Mouse (Mus musculus) heart, adult 18-20 months (tissue): Measurements from ENCODE around the gene Cenpp. TPM values are rescaled to one million over a fixed set of nuclear protein-coding genes. Genes with fewer than 3 reads are reported as not detected.
"Not testable (repeated sequence)": the region's sequence is repeated elsewhere in the genome, so short reads cannot be mapped to it uniquely, and the experiment has no call there.

ENCODE experiments used
- DNase-seq, 2 experiments: peaks; one replicate each; pipeline ENCODE4 v3.0.0; 2021 to 2022; ENCODE audit warnings: mixed read lengths in 1 of 2
- total RNA-seq, 2 experiments: library from RNA; stranded (reverse); gene quantifications; 2 replicates each; pipeline ENCODE4 v1.2.3; 2021

Cenpp gene
- total RNA-seq, 2 experiments from 2014 or later, result 2.4 to 2.8 TPM

DNA sequence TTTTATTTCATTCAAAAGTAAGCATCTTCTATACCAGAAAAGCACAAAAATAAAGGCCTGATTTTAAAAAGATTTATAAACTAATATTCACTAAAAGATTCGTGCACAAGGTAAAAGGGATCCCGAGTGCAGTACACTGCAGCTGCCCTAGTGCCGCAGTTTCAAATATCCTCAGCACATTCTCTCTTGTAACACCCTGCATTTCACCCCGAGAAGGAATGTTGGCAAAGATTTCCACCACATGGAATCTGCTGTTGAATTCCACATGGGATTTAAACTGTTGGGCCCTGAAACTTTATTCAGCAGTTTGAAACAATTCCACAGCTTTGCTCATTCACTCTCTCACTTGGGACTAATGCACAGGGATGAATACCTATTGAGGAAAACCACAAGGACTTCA, 44.9 kb downstream of the Cenpp start, which contains the start of gene Ogn:
TSS of gene Ogn (plus strand) at position 333 of the 400 bp plus-strand sequence.
- peak; percentile 77 to 81 for DNase-seq

DNA sequence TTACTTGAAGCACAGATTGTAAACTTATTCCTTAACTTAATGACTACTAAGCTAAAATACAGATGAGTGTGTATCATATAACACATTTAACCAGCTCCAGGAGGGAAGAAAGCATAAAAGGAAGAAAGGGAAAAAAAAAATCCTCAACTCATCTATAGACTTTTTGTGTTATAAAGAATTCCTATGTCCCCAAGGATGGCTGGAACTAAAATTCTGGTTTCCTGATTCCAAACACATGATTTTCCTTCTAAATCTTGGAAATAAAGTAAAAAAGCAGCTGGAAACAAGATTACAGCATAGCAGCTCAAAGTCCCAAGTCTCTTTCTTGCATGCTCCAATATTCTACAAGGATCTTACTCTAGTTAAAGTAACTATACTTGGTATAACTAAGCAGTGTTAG, 49.0 kb downstream of the Cenpp start:
- no peak for DNase-seq

DNA sequence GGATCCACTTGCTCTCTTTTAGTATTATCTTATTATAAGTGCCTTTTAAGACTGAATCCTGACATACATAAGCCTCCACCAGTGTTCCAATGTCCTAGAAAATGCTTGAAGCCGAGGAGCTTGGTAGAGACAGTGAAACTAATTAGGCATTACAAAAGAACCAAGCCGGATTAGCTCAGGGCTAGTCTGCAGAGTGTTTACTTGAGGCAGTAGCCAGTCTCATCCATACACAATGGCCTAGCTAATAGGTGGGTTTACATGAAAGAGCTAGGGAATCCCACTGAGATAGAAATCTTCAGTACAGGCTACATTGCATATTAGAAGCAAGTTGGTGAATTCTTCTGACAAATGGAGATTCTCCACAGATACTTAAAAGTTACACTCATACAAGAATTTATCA, 50.0 kb downstream of the Cenpp start:
- DNase-seq, result not testable (repeated sequence)

DNA sequence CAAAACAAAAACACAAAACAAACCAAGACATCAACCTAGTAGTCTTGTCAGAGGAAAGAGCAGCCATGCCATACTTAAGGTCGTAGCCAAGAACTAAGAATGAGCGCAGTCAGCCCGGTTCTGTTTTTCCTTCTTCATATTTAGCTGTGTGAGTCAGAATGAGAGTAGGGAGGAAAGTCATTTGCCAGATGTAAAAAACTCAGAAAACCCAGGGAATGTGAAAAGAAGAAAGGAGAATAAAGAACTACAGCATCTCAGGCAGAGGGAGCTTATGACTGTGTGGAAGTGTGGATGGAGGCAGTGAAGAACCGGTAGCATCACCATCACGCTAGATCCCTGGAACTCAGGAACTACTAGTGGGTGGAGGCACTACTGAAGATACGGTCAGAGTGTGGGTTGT, 66.5 kb downstream of the Cenpp start:
- DNase-seq, result no peak

DNA sequence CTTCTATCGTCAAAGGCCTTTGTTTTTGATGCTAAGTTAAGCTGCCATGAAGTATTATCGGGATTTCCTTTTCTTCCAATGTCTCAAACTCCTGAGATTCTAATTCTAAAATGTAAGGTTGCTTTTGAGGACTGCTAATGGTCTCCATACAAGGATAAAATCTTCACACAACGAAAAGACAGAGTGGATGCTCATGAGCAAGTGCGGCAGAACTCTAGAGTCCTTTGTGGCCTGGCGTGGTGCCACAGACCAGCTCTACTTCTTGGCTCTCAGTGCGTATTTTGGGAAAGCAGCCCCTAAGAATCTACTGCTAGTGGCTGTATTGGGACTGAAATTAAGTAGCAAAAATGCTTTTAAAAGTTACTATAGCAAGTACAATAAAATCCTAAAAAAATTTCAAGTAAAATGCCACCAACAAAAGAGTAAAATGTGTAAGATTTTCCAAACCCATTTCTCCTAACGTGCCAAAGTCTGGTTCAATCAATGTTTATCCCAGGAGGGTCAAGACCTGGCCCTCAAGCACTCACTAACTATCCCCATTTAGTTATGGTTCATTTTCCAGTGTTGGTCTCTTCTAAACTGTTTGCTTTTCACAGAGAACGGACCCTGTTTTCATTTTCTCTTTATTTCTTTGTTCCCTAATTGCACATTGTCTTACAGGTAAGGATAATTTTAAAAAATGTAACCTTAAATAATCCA, 68.1 kb downstream of the Cenpp start:
- DNase-seq, result peak in 1 of 2 experiments; percentile 27

DNA sequence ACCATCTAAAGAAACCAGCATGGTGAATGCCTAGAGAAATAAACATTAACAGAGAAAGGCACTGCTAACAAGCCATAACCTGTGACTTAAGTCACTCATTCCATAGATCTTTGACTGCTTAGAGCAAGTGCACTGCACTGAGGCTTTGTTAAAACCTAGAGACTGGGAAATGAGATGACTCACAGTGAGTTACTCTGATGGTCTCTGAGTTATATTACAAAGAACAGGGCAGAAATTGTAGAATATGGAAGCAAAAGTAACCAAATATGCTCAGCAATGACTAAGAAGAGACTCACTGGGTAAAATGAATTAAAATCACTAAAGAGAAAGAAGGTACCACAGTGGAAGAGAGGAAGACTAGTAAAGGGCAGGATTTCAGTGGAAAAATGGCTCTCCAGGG, 68.7 kb downstream of the Cenpp start:
- no peak for DNase-seq

DNA sequence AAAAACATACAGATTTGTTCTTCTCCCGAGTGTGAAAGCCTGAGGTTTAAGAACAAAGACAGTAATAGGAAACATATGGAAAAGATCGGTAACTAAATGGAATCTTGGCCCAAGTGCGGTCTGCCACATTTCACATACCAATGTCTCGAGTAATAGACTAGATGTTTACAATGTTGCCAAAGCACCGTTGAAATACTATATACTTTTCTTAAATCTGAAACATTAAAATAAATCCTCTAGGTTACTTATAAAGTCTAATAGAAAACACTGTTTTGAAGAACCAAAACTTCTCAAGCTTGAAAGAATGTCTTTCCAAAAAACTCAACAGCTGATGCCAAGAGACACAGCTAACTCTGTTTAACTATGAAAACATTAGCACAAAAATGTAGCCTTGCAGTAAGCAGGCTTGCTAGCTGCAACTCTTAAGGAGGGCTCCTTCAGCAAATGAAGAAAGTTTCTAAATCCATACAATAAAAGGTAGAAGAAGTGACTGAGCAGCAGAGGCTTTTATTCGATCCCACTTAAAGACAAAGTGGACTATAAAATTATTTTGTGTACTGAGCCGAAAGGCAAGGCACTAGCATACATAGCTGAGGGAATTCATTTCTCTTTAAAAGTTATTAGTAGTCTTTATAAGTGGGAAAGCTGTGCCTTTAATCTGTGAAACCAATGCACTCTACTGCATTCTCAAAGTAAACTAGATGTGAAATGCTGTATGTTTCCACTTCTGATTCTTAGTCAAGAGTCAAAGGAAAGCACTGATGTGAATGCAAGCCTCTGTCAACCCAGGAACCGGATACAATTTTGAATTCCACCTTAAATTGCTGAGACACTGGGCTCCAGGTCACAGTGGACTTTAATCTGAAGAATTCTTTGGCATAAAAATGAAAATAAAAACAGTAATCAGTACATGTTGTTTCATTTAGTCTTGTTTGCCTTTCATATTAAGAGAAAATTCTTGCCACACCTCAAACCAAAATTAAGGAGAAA, 70.7 kb downstream of the Cenpp start, which contains the start of gene Omd:
TSS of gene Omd (plus strand) at position 922 of the 990 bp plus-strand sequence.
- DNase-seq, result peak; percentile 47 to 52

DNA sequence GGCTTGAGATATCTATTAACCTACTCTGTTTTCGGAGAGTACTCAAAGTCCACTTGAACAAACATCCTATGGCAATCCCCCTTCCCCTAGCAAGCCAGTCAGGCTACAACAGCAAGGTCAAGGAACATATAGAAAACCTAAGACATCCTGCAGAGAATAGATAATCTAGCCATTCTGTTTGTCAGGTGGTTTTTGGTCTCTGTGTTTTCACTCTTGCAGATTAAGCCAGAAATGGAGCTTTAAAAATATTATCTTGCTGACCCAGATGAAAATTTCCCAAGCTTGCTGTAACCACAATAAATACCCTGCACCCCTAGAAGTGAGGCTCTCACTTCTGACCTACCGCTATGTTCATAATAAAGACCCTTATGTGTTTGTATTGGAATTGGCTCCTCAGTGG, 81.2 kb downstream of the Cenpp start:
- DNase-seq, result no peak

DNA sequence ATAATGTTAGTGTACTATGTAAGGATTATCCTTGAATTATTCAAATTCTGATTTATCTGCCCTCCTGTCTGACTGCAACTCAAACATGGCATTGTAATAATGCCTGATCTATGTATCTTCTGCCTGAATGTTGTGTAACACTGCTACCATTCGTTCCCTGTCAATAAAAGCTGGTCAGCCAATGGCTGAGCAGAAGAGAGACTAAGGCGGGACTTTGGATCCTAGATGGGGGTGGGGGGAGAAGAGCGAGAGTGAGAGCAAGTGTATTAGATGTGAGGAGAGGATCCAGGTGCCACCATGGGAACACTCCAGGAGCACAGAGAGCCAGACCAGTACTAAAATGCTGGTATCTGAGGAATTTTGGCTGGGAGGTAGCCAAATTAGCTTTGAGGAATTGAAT, 82.2 kb downstream of the Cenpp start:
- DNase-seq, result no peak

DNA sequence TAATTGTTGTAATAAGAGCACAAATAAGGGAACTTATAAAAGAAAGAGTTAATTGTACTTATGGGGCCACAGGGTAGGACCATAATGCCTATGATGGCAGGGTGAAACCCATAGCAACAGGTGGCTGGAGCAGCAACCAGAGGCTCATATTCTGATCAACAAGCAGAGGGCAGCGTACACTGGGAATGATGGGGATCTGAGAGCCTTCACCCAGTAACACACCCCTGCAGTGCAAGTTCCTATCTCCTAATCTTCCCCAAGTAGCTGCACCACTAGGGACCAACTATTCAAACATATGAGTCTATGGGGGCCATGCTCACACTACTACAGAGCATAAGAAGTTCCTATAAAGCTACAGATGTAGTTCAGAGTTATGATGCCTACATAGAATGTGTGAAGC, 88.2 kb downstream of the Cenpp start:
- no peak for DNase-seq

DNA sequence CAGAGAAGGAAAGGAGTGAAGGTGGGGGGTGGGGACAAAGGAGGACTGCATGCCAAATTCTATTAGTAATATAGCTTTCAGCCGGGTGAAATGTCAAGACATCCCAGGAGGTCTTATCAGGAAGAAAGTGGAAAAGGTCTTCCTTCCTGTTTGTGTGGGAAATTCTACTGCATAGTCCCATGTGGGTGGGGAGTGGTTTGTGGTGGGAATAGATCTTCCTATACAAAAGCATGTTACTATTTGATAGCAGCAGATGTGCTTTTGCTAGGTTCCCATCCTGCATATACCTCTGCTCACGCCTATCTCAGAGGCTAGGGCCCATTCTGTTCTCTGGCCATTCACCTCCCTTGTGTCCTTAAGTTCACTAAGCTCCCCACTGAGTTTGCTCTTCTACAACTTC, 91.7 kb downstream of the Cenpp start:
- no peak for DNase-seq

DNA sequence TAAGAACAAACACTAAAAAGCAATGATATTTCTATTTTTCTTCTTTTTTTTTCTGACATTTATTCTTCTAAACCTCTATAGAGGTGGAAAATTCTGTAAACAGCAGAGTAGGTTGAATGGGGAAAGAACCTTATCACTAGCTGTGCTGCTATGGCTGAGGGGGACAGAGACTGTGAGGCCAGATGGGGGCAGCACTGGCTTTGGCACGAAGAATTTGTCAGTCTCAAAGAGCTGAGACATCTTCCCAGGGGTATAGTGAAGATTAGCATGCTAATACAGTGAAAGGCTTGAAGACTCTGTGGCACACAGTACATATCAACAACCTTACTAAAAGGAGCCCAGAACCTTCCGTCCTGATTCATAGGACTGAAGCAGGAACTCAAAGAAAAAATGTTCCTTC, 93.4 kb downstream of the Cenpp start:
- DNase-seq, result peak; percentile 59 to 69

DNA sequence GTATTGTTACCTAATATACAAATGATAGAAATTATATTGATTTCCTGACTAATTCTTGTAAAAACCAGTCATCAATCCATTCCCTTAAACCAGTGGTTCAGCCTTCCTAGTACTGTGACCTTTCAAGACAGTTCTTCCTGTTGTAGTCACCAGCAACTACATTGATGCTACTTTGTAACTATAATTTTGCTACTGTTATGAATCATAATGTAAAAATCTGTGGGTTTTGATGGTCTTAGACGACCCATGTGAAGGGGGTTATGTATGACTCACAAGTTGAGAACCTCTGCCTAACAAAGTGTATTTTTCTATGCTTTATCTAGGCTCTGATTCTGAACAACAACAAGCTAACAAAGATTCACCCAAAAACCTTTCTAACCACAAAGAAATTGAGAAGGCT, 95.7 kb downstream of the Cenpp start:
- no peak for DNase-seq

DNA sequence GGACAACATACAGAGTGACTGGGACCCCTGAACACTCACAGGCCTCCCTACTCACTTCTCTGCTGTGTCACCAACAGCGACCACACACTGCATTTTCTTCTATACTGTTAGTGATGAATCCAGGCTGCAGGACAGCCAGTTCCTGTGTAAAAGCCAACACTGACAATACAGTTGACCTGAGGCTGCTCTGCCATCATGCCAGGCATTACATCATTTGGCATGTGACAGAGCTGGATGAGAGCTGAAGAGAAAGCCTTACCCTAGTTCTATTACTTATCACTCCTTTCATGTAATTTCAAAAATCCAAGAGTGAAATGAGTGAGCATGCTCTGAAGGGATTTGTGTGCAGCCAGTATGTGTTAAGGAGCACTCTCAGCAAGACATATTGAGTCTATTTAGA, 96.4 kb downstream of the Cenpp start:
- peak; percentile 58 to 59 for DNase-seq

DNA sequence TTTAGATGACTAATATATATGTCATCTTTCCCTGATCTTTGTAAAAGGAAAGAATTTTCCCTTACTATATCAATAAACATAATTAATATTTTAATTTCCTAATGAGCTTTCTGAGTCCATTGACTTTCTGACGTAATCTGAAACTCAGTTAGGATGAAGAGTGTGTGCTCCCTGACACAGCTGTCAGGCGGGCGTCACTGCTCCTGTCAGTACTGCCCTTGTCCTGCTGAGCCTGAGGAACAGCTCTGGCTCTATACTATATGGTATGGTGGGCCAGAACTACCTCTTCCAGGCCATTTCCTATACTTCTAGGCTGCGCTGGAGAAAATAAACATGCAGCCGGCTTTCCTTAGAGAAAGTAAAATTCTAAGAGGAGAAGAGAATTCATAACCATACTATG, 98.1 kb downstream of the Cenpp start:
- no peak for DNase-seq

DNA sequence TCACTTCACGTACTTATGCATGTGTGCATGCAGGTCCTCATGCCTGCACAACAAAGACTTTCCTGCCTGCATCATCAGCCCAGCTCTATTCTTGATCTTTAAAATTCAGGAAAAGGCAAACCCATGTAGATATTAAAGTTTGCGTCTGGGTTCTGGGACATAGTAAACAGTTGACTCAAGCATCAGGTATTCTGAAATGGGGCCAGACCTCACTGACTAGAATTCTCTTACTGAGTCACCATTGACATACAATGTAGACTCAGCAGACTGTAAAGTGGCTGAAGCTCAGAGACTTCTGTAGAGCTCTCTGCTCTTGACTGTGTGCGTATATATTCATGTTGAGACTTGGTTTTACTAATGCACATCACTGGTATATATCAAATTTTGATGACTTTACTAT, 103.0 kb downstream of the Cenpp start:
- no peak for DNase-seq

DNA sequence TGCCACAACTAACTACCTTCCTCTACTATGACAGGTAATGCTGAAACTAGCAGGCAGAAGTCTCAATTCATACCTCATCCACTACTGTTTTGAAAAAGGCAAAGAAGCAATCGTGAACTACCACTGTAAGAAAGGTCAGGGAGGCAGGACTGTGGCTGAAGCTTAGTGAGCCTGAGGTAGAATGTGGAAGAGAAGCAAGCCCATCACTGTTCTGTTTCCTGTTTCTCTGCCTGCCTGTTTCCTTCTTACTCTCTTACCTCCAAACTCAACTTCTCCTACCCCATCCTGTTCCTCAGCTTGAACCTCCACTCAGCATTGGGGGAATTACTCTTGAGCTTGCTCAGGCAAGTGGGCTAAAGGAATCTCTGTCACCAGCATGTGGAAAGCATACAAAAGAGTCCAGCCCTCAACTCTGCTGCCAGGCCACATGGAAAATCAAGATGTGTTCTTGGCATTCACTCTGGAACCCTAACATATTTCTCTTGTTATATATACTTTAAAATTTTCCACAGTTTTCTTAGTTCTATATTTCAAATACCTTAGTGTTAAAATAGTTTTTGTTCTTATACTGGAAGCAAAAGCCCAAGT, 104.9 kb downstream of the Cenpp start:
- DNase-seq, result no peak

DNA sequence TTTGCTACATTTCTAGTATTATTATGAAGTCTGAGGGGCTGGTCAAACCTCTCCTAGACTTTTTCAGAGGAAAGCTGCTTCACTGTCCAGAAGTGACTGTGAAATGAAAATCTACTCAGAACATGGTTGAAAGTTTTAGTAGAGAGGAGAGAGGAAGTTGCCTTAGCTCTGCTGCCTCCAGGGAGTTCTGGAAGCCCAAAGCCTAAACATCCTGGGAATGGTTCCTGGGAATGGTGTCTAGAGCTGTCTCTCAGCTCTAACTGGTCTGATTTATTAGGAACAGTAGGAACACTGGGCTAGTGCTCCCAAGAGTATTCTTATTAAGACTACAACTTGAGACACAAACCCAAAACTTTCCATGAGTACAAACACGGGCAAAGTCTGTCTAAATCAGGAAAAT, 106.1 kb downstream of the Cenpp start:
- DNase-seq, result peak; percentile 56 to 71

DNA sequence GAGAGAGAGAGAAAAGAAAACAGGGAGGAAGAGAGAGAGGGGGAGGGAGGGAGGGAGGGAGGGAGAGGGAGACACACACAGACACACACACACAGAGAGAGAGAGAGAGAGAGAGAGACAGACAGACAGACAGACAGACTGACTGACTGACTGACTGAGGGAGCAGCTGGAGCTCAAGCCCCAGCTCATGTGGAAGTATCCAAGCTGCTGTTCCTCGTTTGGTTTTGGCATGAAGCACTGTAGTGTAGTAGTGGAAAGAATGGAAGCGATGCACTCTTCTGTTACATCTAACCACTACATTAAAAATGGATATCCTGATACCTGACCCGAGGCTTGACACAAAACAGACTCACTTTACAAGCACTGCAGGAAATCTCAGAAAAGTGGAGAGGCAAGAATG, 106.9 kb downstream of the Cenpp start:
- DNase-seq, result peak; percentile 42 to 59

DNA sequence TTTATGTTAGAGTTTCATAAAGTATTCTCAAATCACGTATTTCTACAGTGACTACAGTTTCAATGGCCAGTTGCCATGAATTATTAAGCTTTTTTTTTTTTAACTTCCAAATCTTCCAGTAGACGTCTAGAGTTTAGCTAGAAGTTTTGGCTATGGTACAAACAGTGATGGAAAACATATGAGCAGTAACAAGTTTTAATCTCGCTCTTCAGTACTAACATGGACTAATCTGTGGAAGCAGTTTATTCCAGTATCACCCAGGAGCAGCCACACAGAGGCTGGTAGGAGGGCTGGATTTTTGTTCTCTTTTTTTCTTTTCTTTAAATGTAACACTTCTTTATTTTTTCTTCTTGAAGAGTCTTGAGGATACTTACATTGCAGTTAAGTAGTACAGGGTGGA, 108.3 kb downstream of the Cenpp start, which contains the start of gene Aspn:
TSS of gene Aspn (plus strand) at position 165 of the 400 bp plus-strand sequence.
- peak; percentile 13 to 45 for DNase-seq

DNA sequence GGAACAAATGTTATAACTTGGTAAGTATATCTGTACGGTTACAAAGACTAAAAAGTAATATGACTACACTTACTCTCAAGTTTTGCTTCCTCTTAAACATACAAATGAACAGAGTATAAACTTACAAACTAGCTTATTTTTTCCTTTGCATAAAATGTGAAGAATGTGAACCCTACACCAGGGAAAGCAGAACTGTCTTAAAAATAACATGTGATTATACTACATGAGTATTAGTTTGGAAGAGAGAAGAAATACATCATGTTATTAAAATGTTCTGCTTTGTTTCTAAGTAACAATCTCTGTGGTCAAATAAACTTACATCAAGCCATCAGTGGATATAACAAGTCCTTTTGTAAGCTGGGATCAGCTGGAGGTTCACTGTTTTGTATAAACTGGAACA, 113.9 kb downstream of the Cenpp start:
- no peak for DNase-seq

DNA sequence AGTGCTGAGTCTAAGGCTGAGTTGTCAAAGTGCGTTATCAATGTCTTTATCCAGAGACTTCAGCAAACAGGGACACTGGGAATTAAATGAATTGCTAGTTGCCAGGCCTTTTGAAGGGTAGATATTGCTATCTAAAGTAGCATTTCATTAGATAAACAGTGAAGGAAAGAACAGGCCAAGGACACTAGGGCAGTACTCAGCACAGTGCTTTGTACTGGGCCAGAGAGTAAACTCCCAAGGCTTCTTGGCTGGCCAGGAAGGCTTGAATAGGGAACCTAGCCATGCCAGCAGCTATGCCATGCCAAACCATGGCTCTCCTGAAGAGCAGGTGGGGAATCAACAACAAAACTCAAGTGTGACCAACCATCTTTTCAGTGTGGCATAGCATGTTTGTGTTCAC, 115.6 kb downstream of the Cenpp start:
- no peak for DNase-seq

DNA sequence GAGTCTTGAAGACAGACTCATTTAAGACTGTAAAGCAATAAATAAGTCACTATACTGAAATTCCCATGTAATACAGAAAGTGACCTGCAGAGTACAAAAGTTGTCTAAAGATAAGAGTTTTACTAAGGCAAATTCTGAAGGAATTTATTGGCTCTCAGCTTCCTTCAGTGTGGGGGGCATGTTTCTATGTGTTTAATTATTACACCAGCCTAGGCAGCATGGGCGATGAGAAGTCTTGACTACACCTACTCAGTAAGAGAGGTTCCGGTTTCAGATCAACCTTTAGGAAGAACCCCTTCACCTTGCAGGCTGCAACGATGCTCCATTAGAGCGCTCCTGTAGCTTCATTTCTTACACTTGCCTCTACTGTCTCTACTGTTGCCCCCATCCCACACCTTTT, 121.9 kb downstream of the Cenpp start:
- no peak for DNase-seq
